Mouse (Mus musculus) T-helper 2 cell (primary cell): ENCODE results near the gene Calhm2.

Experiments used
- in situ Hi-C: fragments of 300-600 bp; cut with MboI, MseI; formaldehyde crosslinking; loops from one replicate; pipeline ENCODE4 v1.15.1; 2025; ENCODE audit warnings: high pct_unique_total_duplicates

The Calhm2 gene

GRCm38 (mm10) chr19:47067924-47068611, 70.0 kb downstream of the Calhm2 start:
- in situ Hi-C loops: no loop called here

DNA sequence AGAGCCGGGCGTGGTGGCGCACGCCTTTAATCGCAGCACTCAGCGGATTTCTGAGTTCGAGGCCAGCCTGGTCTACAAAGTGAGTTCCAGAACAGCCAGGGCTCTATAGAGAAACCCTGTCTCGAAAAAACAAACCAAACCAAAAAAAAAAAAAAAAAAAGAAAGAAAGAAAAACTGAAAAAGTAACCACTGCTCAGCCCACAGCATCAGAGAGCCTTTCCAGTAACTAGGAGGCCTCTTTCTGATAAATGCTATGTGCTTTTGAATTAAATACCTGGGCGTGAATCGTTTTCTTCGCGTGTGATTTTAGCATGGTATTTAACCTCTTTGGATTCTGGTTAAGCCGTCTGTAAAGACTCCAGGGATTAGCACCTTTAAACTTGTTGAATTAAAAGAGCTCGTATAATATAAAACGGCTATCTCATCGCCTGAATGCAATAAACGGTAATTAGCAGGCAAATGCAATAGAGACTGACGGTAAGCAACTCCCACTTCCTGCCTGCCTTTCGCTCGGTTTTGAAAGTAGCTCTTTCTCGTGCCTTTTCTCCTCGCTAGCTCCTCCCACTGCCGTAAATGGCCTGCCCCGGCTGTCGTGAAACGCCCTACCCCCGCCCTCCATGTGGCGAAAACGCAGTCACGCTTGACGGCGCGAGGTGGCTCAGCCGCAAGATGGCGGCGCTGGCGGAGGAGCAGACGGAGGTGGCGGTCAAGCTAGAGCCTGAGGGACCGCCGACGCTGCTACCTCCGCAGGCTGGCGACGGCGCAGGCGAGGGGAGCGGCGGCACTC, 70.8 kb downstream of the Calhm2 start, which contains the start of gene Taf5:
Gene Taf5, plus strand, starts transcription at position 651 of the 787 bp plus-strand sequence.
- in situ Hi-C loops: no loop called here

DNA sequence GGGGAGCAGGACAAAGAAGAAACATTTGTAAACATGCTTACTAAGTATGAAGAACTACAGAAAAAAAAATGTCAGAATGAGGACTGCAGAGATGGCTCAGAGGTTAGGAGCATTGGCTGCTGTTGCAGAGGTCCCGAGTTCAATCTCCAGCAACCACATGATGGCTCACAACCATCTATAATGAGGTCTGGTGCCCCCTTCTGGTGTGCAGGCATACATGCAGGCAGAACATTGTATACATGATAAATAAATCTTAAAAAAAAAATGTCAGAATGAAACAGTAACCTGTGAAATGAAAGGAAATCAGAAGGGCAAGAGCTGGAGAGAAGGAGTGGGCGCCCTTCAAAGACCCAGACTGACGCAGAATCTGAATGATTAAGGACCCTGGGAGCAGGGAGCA, 72.2 kb downstream of the Calhm2 start:
- in situ Hi-C loops: no loop called here

DNA sequence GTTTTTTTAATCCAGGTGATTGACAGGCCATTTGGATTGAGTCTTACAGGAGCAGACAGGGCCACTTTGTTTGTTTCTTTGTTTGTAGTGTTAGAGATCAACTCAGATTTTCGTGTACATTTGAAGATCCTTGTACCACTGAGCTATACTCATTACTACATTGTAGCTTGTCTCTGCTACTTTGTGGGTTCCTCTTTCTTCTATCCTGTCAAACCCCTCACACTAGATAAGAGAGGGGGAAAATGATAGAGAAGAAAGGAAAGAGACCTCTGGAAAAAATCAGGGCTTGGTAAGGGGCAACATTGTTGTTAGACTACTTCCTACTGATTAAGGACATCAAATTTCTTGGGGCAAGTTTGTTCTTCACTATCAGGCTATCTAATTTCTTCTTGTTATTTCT, 80.4 kb downstream of the Calhm2 start:
- in situ Hi-C loops: no loop called here
